Mouse (Mus musculus): ENCODE measurements around the gene Cyp27a1. TPM values are rescaled to one million over a fixed set of nuclear protein-coding genes. Genes with fewer than 3 reads are reported as not detected.

Gene Cyp27a1
- 6.2 and 8.6 TPM in 2 replicates for polyA plus RNA-seq (2012; rRNA removed)

GRCm38 (mm10) chr1:74713099-74713858, at the start of gene Cyp27a1:
Gene Cyp27a1 (plus strand): TSS chr1:74713574.

GRCm38 (mm10) chr1:74748643-74749271, 35.4 kb downstream of the Cyp27a1 start, which contains the start of gene Prkag3:
Gene Prkag3 (minus strand): TSS chr1:74749221.

GRCm38 (mm10) chr1:74771845-74771930, 58.3 kb downstream of the Cyp27a1 start, which contains the start of gene Wnt6:
Gene Wnt6 (plus strand): TSS chr1:74771892.

Other genes starting within 250 kb of the Cyp27a1 start
- gene Cnot9, start 207.5 kb upstream of the Cyp27a1 start, polyA plus RNA-seq (2012; rRNA removed), result 5.4 and 5.6 TPM in 2 replicates
- gene Plcd4, start 170.7 kb upstream of the Cyp27a1 start, polyA plus RNA-seq (2012; rRNA removed), result 0.03 and 0.06 TPM in 2 replicates
- 0.31 and 1.2 TPM in 2 replicates for gene Usp37, start 169.3 kb upstream of the Cyp27a1 start, polyA plus RNA-seq (2012; rRNA removed)
- 3.8 and 4.4 TPM in 2 replicates for gene Zfp142, start 125.3 kb upstream of the Cyp27a1 start, polyA plus RNA-seq (2012; rRNA removed)
- 4.7 and 5.1 TPM in 2 replicates for gene Bcs1l, start 125.3 kb upstream of the Cyp27a1 start, polyA plus RNA-seq (2012; rRNA removed)
- gene Rnf25, start 112.2 kb upstream of the Cyp27a1 start, polyA plus RNA-seq (2012; rRNA removed), result 16.7 and 18.9 TPM in 2 replicates
- 0.87 and 0.96 TPM in 2 replicates for gene Stk36, start 112.1 kb upstream of the Cyp27a1 start, polyA plus RNA-seq (2012; rRNA removed)
- 3.9 and 7.7 TPM in 2 replicates for gene Ttll4, start 51.8 kb upstream of the Cyp27a1 start, polyA plus RNA-seq (2012; rRNA removed)
- 0.35 and 0.84 TPM in 2 replicates for gene Prkag3, start 35.6 kb downstream of the Cyp27a1 start, polyA plus RNA-seq (2012; rRNA removed)
- 1.9 and 3.5 TPM in 2 replicates for gene Wnt6, start 58.3 kb downstream of the Cyp27a1 start, polyA plus RNA-seq (2012; rRNA removed)
- 4.7 and 7.0 TPM in 2 replicates for gene Wnt10a, start 77.9 kb downstream of the Cyp27a1 start, polyA plus RNA-seq (2012; rRNA removed)
- 1.2 and 1.7 TPM in 2 replicates for gene Cdk5r2, start 141.4 kb downstream of the Cyp27a1 start, polyA plus RNA-seq (2012; rRNA removed)
- 0.46 and 1.0 TPM in 2 replicates for gene Fev, start 171.8 kb downstream of the Cyp27a1 start, polyA plus RNA-seq (2012; rRNA removed)
- 0.32 and 0.60 TPM in 2 replicates for gene Cryba2, start 179.6 kb downstream of the Cyp27a1 start, polyA plus RNA-seq (2012; rRNA removed)
- 0.02 TPM in 1 of 2 replicates, not detected in the other for gene Cfap65, start 222.0 kb downstream of the Cyp27a1 start, polyA plus RNA-seq (2012; rRNA removed)
- gene Ihh, start 238.1 kb downstream of the Cyp27a1 start, polyA plus RNA-seq (2012; rRNA removed), result 47.6 and 74.9 TPM in 2 replicates